ENCODE assay signal across 7 mouse cellular contexts in the genomic region with DNA sequence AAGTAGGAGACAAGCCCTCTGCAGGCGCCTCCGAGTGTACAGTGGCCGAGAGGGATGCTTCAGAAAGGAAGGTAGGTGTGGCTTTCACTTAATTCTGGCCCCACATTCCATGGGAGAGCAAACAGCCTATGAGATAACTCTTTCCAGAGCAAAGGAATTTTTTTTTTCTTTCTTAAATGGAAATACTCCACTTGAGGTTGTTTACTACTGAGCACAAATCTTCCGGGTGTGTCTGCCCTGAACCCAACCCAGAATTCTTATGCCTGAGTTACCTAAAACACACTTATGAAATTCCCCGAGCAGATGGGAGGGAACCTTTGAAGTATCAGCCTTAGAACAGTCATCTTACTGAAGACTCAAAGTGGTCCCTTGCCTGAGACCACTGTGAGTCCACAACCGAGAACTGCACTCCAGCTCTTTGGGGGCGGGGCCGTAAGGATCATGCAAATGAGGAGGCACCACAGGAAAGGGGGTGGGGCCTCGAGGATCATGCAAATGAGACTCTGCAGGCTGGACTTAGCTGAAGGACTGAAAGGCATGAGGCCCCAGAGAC.
A peak's percentile ranks its signal among the peaks of the same experiment; 100 is the strongest.
DNase-seq lines count a peak whose midpoint lies in the region; ATAC-seq and TF ChIP-seq lines count a peak whose summit lies in the region.

No protein-coding gene starts in this region.

- DNase-seq in ES-CJ7 (ENCODE audit: low read depth, low spot score) = peak; percentile 86
- peak; percentile 82 for DNase-seq in brain, embryonic 14.5 days (ENCODE audit: low read depth)
- peak; percentile 36 for DNase-seq in gastrocnemius, postnatal 25 days
- peak; percentile 61 to 70 for DNase-seq in kidney, postnatal 25 days
- DNase-seq in midbrain, postnatal 0 days (ENCODE audit: low spot score) = peak; percentile 16
- no peak for DNase-seq in cerebellum, adult 9-11 months
- no peak for DNase-seq in layer of hippocampus, adult 11-12 months (ENCODE audit: low spot score)

- no peak overlapping the region for H3K27ac ChIP-seq in midbrain, postnatal 0 days (ENCODE audit: low read depth, low read length)

- no peaks in the 10 kb centered on the region for H3K36me3 ChIP-seq in midbrain, postnatal 0 days (ENCODE audit: insufficient read depth, low read length)

- no peaks in the 10 kb centered on the region for H3K4me1 ChIP-seq in midbrain, postnatal 0 days (ENCODE audit: insufficient read depth, low read length)

- no peaks in the 10 kb centered on the region for H3K9me3 ChIP-seq in midbrain, postnatal 0 days (ENCODE audit: low read length)

- TF ChIP-seq CTCF in brain, embryonic 14.5 days (IDR thresholded peaks at IDR 0.05; ENCODE audit: borderline replicate concordance, extremely low read depth, insufficient read depth, insufficient read length) = no peak
- no peak for TF ChIP-seq CTCF in midbrain, postnatal 0 days (IDR thresholded peaks at IDR 0.05)

- no peak for ATAC-seq in midbrain, postnatal 0 days (ENCODE audit: low FRiP score)

- TF ChIP-seq POLR2A in brain, embryonic 14.5 days (IDR thresholded peaks at IDR 0.05; ENCODE audit: borderline replicate concordance, extremely low read depth, insufficient read depth, insufficient read length, poor library complexity, severe bottlenecking) = no peak

- no peak overlapping the region for H3K4me3 ChIP-seq in midbrain, postnatal 0 days (ENCODE audit: low read depth, low read length)

- no peaks in the 10 kb centered on the region for H3K27me3 ChIP-seq in midbrain, postnatal 0 days (ENCODE audit: insufficient read depth, low read length)

- no peak overlapping the region for H3K9ac ChIP-seq in midbrain, postnatal 0 days (replicated peaks; ENCODE audit: low read length, poor library complexity, severe bottlenecking)

- WGBS in midbrain, postnatal 0 days = 37% methylated on average over 9 of the region's 9 CpGs

- H3K4me2 ChIP-seq in midbrain, postnatal 0 days (ENCODE audit: low read depth, low read length, poor library complexity, severe bottlenecking) = no peak overlapping the region

Comparison
In these comparisons a context has a peak if more than half of its experiments do, and no peak if none do; other contexts are left out.
1. DNase-seq: peak in ES-CJ7 (single experiment), brain, embryonic 14.5 days (single experiment), gastrocnemius, postnatal 25 days (single experiment), kidney, postnatal 25 days (2 of 2) and midbrain, postnatal 0 days (single experiment); none in cerebellum, adult 9-11 months (single experiment) and layer of hippocampus, adult 11-12 months (single experiment).